Mouse (Mus musculus) hindbrain, embryonic 11.5 days (tissue): ENCODE data around the gene Tap2. TPM values are rescaled to one million over a fixed set of nuclear protein-coding genes. Genes with fewer than 3 reads are reported as not detected.

Experiments
- ATAC-seq: fragments of 200-750 bp; cut with Nextera tagmentation; 2 replicates; pipeline ENCODE4 v1.8.0; 2017; ENCODE audit warnings: mild to moderate bottlenecking, moderate TSS enrichment, moderate library complexity; ENCODE audit not compliant: low FRiP score
- DNase-seq: peaks from one replicate; pipeline ENCODE4 v3.0.0-alpha.2; 2015; ENCODE audit warnings: low spot score
- H3K27ac ChIP-seq: fragments of 300-500 bp; sonication (generic); 2 replicates; pipeline ENCODE4 v1.5.1; 2014; ENCODE audit warnings: mild to moderate bottlenecking, low read depth, low read length
- H3K27me3 ChIP-seq: fragments of 300-500 bp; sonication (generic); 2 replicates; pipeline ENCODE4 v1.6.1; 2014; ENCODE audit warnings: mild to moderate bottlenecking, low read length, moderate library complexity, mixed read lengths; ENCODE audit not compliant: control insufficient read depth, insufficient read depth
- H3K36me3 ChIP-seq: fragments of 300-500 bp; sonication (generic); 2 replicates; pipeline ENCODE4 v1.6.1; 2014; ENCODE audit warnings: mild to moderate bottlenecking, low read length, moderate library complexity, mixed read lengths; ENCODE audit not compliant: control insufficient read depth, insufficient read depth
- H3K4me1 ChIP-seq: fragments of 300-500 bp; sonication (generic); replicated peaks from 2 replicates; pipeline ENCODE4 v1.6.1; 2014; ENCODE audit warnings: low read length, mixed read lengths; ENCODE audit not compliant: control insufficient read depth, insufficient read depth
- H3K4me2 ChIP-seq: fragments of 300-500 bp; sonication (generic); replicated peaks from 2 replicates; pipeline ENCODE4 v1.6.1; 2014; ENCODE audit warnings: mild to moderate bottlenecking, low read depth, low read length
- H3K4me3 ChIP-seq: fragments of 300-500 bp; sonication (generic); 2 replicates; pipeline ENCODE4 v1.5.1; 2014; ENCODE audit warnings: low read depth, low read length
- H3K9ac ChIP-seq: fragments of 300-500 bp; sonication (generic); 2 replicates; pipeline ENCODE4 v1.6.1; 2014; ENCODE audit warnings: low read depth, low read length
- H3K9me3 ChIP-seq: fragments of 300-500 bp; sonication (generic); 2 replicates; pipeline ENCODE4 v1.6.1; 2016; ENCODE audit warnings: low read length; ENCODE audit not compliant: control insufficient read depth
- WGBS: fragments of 180-500 bp; shearing (Covaris S2); extraction: QIAGEN DNeasy Blood & Tissue Kit; methylation state at CpG from one replicate; pipeline ENCODE4 v1.1.7; 2014; 5-methylcytosine and 5-hydroxymethylcytosine counted together
- polyA plus RNA-seq: library from polyadenylated mRNA; unstranded; fragments of >200 nt; fragmentation: Nextera tagmentation; extraction: Ambion mirVana; gene quantifications from 2 replicates; pipeline ENCODE4 v1.2.1, GENCODE M21; 2014

Gene Tap2
- polyA plus RNA-seq, result 0.19 and 0.50 TPM in 2 replicates

- 59% methylated on average over 5 of the region's 5 CpGs for WGBS
- Histone ChIP-seq H3K9ac (peak within 1 kb of the TSS; percentile 39), H3K27ac (no peak within 1 kb of the TSS), H3K36me3 (no peaks in the 10 kb centered on the region), H3K9me3 (no peaks in the 10 kb centered on the region), H3K27me3 (peaks cover 34% of the 10 kb centered on the region), H3K4me2 (peak within 1 kb of the TSS; percentile 89), H3K4me1 (peaks cover 6% of the 10 kb centered on the region; the same call in 1 of the 2 replicates), H3K4me3 (peak within 1 kb of the TSS; percentile 61)
- DNase-seq, result no peak
- no peak for ATAC-seq
Measured at GRCm38 (mm10) chr17:34203444-34203843, at the start of gene Tap2. Gene Tap2, plus strand, starts transcription at chr17:34203527.

- no peaks in the 10 kb centered on the region for H3K36me3 ChIP-seq
- 61% methylated on average over 5 of the region's 5 CpGs for WGBS
- H3K4me3 ChIP-seq, result no peak overlapping the region
- no peaks in the 10 kb centered on the region for H3K27me3 ChIP-seq
- H3K27ac ChIP-seq, result no peak overlapping the region
- no peaks in the 10 kb centered on the region for H3K9me3 ChIP-seq
- DNase-seq, result no peak
- no peak for ATAC-seq
- no peak overlapping the region for H3K9ac ChIP-seq
- no peaks in the 10 kb centered on the region for H3K4me1 ChIP-seq
- no peak overlapping the region for H3K4me2 ChIP-seq
Measured at GRCm38 (mm10) chr17:34155534-34155933, 47.8 kb upstream of the Tap2 start.

- DNase-seq (peak; percentile 16), ATAC-seq (no peak)
- no peak overlapping the region for H3K4me3 ChIP-seq
- 42% methylated on average over 9 of the region's 9 CpGs for WGBS
- no peaks in the 10 kb centered on the region for H3K36me3 ChIP-seq
- no peak overlapping the region for H3K9ac ChIP-seq
- no peak overlapping the region for H3K27ac ChIP-seq
- no peaks in the 10 kb centered on the region for H3K27me3 ChIP-seq
- no peak overlapping the region for H3K4me2 ChIP-seq
- no peaks in the 10 kb centered on the region for H3K9me3 ChIP-seq
- H3K4me1 ChIP-seq, result no peaks in the 10 kb centered on the region
Measured at GRCm38 (mm10) chr17:34164202-34164895, 39.0 kb upstream of the Tap2 start.

- Histone ChIP-seq H3K36me3 (no peaks in the 10 kb centered on the region), H3K9ac (no peak overlapping the region), H3K4me3 (no peak overlapping the region), H3K9me3 (no peaks in the 10 kb centered on the region), H3K27me3 (no peaks in the 10 kb centered on the region), H3K4me2 (no peak overlapping the region), H3K27ac (no peak overlapping the region), H3K4me1 (no peaks in the 10 kb centered on the region)
- DNase-seq (no peak), ATAC-seq (no peak)
- WGBS, result 75% methylated on average over 6 of the region's 6 CpGs
Measured at GRCm38 (mm10) chr17:34165033-34165730, 38.1 kb upstream of the Tap2 start.

DNA sequence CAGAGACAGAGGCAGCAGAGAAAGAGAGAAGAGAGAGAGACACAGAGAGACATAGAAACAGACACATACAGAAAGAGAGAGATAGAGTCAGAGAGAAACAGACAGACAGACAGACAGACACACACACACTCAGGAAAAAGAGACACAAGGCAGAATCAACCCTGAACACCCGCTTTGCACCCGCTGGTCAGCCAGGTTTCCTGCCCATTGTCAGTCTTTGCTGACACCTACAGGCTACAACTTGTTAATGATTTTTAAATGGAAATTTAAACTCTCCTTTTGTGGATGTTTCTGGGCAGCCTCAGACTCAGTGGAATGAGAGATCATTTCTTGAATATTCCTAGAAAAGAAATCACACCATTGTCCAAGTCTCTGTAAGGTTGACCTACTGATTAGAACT, 34.0 kb upstream of the Tap2 start:
- H3K4me2 ChIP-seq, result no peak overlapping the region
- DNase-seq (peak; percentile 56), ATAC-seq (no peak)
- no peak overlapping the region for H3K4me3 ChIP-seq
- no peaks in the 10 kb centered on the region for H3K4me1 ChIP-seq
- H3K36me3 ChIP-seq, result no peaks in the 10 kb centered on the region
- WGBS, result 3% methylated on average over 2 of the region's 2 CpGs
- H3K9ac ChIP-seq, result no peak overlapping the region
- H3K9me3 ChIP-seq, result no peaks in the 10 kb centered on the region
- H3K27me3 ChIP-seq, result no peaks in the 10 kb centered on the region
- no peak overlapping the region for H3K27ac ChIP-seq

DNA sequence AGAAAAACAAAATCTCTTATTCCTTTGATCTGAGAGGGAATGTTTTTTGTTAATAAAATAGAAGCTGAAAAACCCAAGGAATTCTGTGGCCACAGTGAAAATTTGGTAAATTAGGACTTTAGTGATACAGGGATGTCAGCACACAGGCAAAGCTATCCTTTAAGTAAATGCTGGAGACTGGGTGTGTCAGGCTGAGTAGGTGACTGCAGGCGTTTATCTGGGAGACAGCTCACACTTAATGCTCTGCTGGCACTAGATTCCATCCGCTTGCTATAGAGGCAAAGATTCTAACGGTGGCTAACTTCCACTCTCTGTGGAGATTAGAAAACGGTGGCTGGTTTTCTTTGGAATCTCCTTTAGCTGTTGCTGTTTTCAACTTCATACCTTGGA, 32.8 kb upstream of the Tap2 start:
- Histone ChIP-seq H3K27ac (no peak overlapping the region), H3K4me3 (no peak overlapping the region), H3K9ac (no peak overlapping the region), H3K9me3 (no peaks in the 10 kb centered on the region), H3K4me1 (no peaks in the 10 kb centered on the region), H3K4me2 (no peak overlapping the region), H3K27me3 (no peaks in the 10 kb centered on the region), H3K36me3 (no peaks in the 10 kb centered on the region)
- WGBS, result 27% methylated on average over 4 of the region's 4 CpGs
- no peak for ATAC-seq
- no peak for DNase-seq

DNA sequence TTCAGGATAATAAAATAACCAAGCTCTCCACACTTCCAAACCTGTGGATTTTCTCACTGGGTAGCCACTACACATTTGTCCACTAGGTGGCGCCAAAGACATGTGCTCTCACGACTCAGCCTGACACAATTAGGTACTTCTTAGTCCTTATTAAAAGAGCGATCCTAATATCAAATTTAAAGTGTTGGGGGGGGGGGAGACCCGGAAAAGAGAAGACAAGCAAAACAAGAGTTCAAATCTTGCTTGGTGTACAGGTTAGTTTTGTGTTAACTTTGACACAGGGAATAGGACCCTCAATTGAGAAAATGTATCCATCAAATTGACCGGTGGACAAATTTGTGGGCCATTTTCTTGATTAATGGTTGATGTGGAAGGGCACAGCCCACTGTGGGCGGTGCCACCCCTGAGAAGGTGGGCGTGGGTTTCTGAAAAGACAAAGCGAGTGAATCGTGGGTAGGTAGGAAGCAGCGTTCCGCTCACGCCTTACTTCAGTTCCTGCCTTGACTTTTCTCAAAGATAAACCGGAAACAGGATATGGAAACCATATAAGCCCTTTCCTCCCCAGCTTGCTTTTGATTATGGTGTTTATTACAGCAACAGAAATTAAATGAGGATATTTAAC, 32.3 kb upstream of the Tap2 start:
- ATAC-seq (no peak), DNase-seq (peak; percentile 87)
- Histone ChIP-seq H3K27me3 (no peaks in the 10 kb centered on the region), H3K27ac (no peak overlapping the region), H3K4me2 (no peak overlapping the region), H3K36me3 (no peaks in the 10 kb centered on the region), H3K4me3 (no peak overlapping the region), H3K9me3 (no peaks in the 10 kb centered on the region), H3K4me1 (no peaks in the 10 kb centered on the region), H3K9ac (no peak overlapping the region)
- WGBS, result 44% methylated on average over 13 of the region's 13 CpGs

DNA sequence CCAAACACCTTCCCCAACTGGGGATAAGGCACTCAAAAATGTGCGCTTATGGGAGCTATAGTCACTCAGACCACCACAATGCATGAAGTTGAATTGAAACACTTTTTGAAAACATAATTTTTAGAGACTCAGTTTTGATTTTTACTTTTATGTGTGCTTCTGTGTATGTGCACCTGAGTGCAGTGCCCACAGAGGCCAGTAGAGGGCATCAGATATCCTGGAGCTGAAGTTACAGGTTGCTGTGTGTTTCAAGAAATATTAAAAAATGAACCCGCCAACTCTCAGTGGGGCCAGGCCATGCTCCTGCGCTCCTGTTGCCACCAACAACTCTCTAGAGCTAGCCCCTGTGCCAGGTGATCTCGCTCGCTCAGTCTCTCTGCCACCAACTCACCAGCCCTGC, 30.8 kb upstream of the Tap2 start:
- no peak for DNase-seq
- no peaks in the 10 kb centered on the region for H3K27me3 ChIP-seq
- H3K4me2 ChIP-seq, result no peak overlapping the region
- H3K27ac ChIP-seq, result no peak overlapping the region
- no peak overlapping the region for H3K9ac ChIP-seq
- H3K4me3 ChIP-seq, result no peak overlapping the region
- H3K9me3 ChIP-seq, result peaks cover 5% of the 10 kb centered on the region; the same call in 1 of the 2 replicates
- no peaks in the 10 kb centered on the region for H3K36me3 ChIP-seq
- no peak for ATAC-seq
- no peaks in the 10 kb centered on the region for H3K4me1 ChIP-seq
- 95% methylated on average over 5 of the region's 5 CpGs for WGBS
